Mouse (Mus musculus) MEL-GATA-1-ER (cell line): Measurements from ENCODE around the gene Rassf3.
A peak's percentile ranks its signal among the peaks of the same experiment; 100 is the strongest.

Experiments
- DNase-seq: peaks from one replicate; pipeline ENCODE4 v3.0.0-alpha.2; 2012; ENCODE audit warnings: low read depth; ENCODE audit errors: extremely low read depth

Gene Rassf3

GRCm38 (mm10) chr10:121476190-121476967 is at the start of gene Rassf3:
Gene Rassf3, minus strand, starts transcription at chr10:121476347.
- peak; percentile 81 for DNase-seq

GRCm38 (mm10) chr10:121520923-121521585 is 44.9 kb upstream of the Rassf3 start:
- DNase-seq, result no peak

GRCm38 (mm10) chr10:121519710-121520109 is 43.6 kb upstream of the Rassf3 start:
- DNase-seq, result no peak

GRCm38 (mm10) chr10:121516008-121516600 is 40.0 kb upstream of the Rassf3 start:
- DNase-seq, result no peak

GRCm38 (mm10) chr10:121509751-121510643 is 33.9 kb upstream of the Rassf3 start:
- DNase-seq, result no peak

- DNase-seq, result no peak
Observed at GRCm38 (mm10) chr10:121507755-121508544, 31.8 kb upstream of the Rassf3 start.

- DNase-seq, result no peak
Observed at GRCm38 (mm10) chr10:121506731-121507583, 30.8 kb upstream of the Rassf3 start.

GRCm38 (mm10) chr10:121505929-121506328 is 29.8 kb upstream of the Rassf3 start:
- no peak for DNase-seq

- DNase-seq, result no peak
Observed at GRCm38 (mm10) chr10:121504973-121505911, 29.1 kb upstream of the Rassf3 start.

GRCm38 (mm10) chr10:121501160-121501559 is 25.0 kb upstream of the Rassf3 start:
- DNase-seq, result peak; percentile 77

- no peak for DNase-seq
Observed at GRCm38 (mm10) chr10:121500034-121500433, 23.9 kb upstream of the Rassf3 start.

GRCm38 (mm10) chr10:121499063-121499462 is 22.9 kb upstream of the Rassf3 start:
- no peak for DNase-seq

GRCm38 (mm10) chr10:121498481-121498904 is 22.3 kb upstream of the Rassf3 start:
- no peak for DNase-seq

- DNase-seq, result no peak
Observed at GRCm38 (mm10) chr10:121497968-121498367, 21.8 kb upstream of the Rassf3 start.

- DNase-seq, result no peak
Observed at GRCm38 (mm10) chr10:121496616-121497015, 20.5 kb upstream of the Rassf3 start.

- DNase-seq, result no peak
Observed at GRCm38 (mm10) chr10:121494163-121494425, 17.9 kb upstream of the Rassf3 start.

- no peak for DNase-seq
Observed at GRCm38 (mm10) chr10:121493374-121494162, 17.4 kb upstream of the Rassf3 start.
